Mouse (Mus musculus): ENCODE measurements around the gene Rspo1.

DNA sequence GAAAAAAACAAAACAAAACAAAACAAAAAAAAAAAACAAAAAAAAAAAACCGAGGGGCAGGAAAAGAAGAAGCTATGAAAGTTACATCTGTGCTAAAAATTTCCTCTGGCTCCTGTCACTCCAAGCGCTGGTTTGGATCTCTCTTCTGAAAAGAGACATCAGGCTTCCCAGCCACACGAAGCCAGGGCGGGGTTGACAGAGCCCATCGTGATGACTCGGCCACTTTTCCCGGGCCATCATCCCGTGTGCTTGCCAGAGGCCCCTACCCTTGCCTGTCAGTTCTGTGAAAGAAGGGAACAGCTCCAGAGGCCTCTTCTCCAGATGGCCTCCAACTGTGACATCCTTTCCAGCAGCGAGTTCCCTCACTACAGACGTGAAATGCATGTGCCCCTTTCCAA is 35.2 kb upstream of the Rspo1 start:
- TF ChIP-seq CTCF (IDR thresholded peaks at IDR 0.05; ENCODE audit: control insufficient read depth, insufficient read depth, low read length) (no peak), POLR2A (IDR thresholded peaks at IDR 0.05; ENCODE audit: borderline replicate concordance, control insufficient read depth, low read depth, low read length) (no peak)
